Mouse (Mus musculus): ENCODE data around the gene Mgat3.

The Mgat3 gene

GRCm38 (mm10) chr15:80263610-80264575 is 90.4 kb downstream of the Mgat3 start, which contains the start of gene Rps19bp1:
Gene Rps19bp1, minus strand, starts transcription at chr15:80264315.
- DNase-seq: peak; percentile 96

Data from embryo, embryonic 11 days (tissue).